Mouse (Mus musculus) stomach, postnatal 0 days (tissue): ENCODE results near the gene Gm44965.

ENCODE experiments used
- CTCF ChIP-seq: IDR thresholded peaks from 2 replicates; pipeline ENCODE4 v1.5.1; 2016; ENCODE audit warnings: antibody characterized with exemption, low read depth, mild to moderate bottlenecking, moderate library complexity
- EP300 ChIP-seq: optimal IDR thresholded peaks from 2 replicates; pipeline ENCODE3; 2016; ENCODE audit warnings: antibody characterized with exemption

GRCm38 (mm10) chr6:48552918-48553317, 40.8 kb upstream of the Gm44965 start:
- no peak for TF ChIP-seq CTCF
- TF ChIP-seq EP300 = no peak
